Mouse (Mus musculus) midbrain, embryonic 11.5 days (tissue): Measurements from ENCODE around the gene Nr1h5. TPM values are rescaled to one million over a fixed set of nuclear protein-coding genes. Genes with fewer than 3 reads are reported as not detected.

Experiments
- ATAC-seq: fragments of 200-750 bp; cut with Nextera tagmentation; 2 replicates; pipeline ENCODE4 v1.8.0; 2017; ENCODE audit warnings: moderate TSS enrichment, moderate library complexity; ENCODE audit not compliant: low FRiP score
- DNase-seq: peaks from one replicate; pipeline ENCODE4 v3.0.0; 2015; ENCODE audit warnings: low spot score; ENCODE audit errors: missing footprints
- H3K27ac ChIP-seq: fragments of 300-500 bp; sonication (generic); 2 replicates; pipeline ENCODE4 v1.5.1; 2014; ENCODE audit warnings: low read depth, low read length
- H3K27me3 ChIP-seq: fragments of 300-500 bp; sonication (generic); 2 replicates; pipeline ENCODE4 v1.6.1; 2014; ENCODE audit warnings: mild to moderate bottlenecking, low read length, moderate library complexity, mixed read lengths; ENCODE audit not compliant: control insufficient read depth, insufficient read depth
- H3K36me3 ChIP-seq: fragments of 300-500 bp; sonication (generic); 2 replicates; pipeline ENCODE4 v1.6.1; 2014; ENCODE audit warnings: mild to moderate bottlenecking, low read length, moderate library complexity, mixed read lengths; ENCODE audit not compliant: control insufficient read depth, insufficient read depth
- H3K4me1 ChIP-seq: fragments of 300-500 bp; sonication (generic); 2 replicates; pipeline ENCODE4 v1.6.1; 2014; ENCODE audit warnings: low read length; ENCODE audit not compliant: control insufficient read depth, insufficient read depth
- H3K4me2 ChIP-seq: fragments of 300-500 bp; sonication (generic); 2 replicates; pipeline ENCODE4 v1.6.1; 2014; ENCODE audit warnings: mild to moderate bottlenecking, moderate library complexity
- H3K4me3 ChIP-seq: fragments of 300-500 bp; sonication (generic); 2 replicates; pipeline ENCODE4 v1.5.1; 2014; ENCODE audit warnings: low read depth, low read length
- H3K9ac ChIP-seq: fragments of 300-500 bp; sonication (generic); 2 replicates; pipeline ENCODE4 v1.6.1; 2014; ENCODE audit warnings: low read length
- H3K9me3 ChIP-seq: fragments of 300-500 bp; sonication (generic); 2 replicates; pipeline ENCODE4 v1.6.1; 2016; ENCODE audit warnings: low read length; ENCODE audit not compliant: control insufficient read depth
- WGBS: fragments of 180-500 bp; shearing (Covaris S2); extraction: QIAGEN DNeasy Blood & Tissue Kit; methylation state at CpG from one replicate; pipeline ENCODE4 v1.1.7; 2014; 5-methylcytosine and 5-hydroxymethylcytosine counted together
- polyA plus RNA-seq: library from polyadenylated mRNA; unstranded; fragments of >200 nt; fragmentation: Nextera tagmentation; extraction: Ambion mirVana; gene quantifications from 2 replicates; pipeline ENCODE4 v1.2.1, GENCODE M21; 2014

The Nr1h5 gene
- polyA plus RNA-seq, 1 experiment from 2014 or later, result 0.04 TPM

- no peak overlapping the region for H3K27ac ChIP-seq
- peaks cover 5% of the 10 kb centered on the region; the same call in 1 of the 2 replicates for H3K9me3 ChIP-seq
- ATAC-seq (no peak), DNase-seq (no peak)
- no peaks in the 10 kb centered on the region for H3K4me1 ChIP-seq
- no peak overlapping the region for H3K4me3 ChIP-seq
- 93% methylated on average over 1 of the region's 1 CpGs for WGBS
- no peaks in the 10 kb centered on the region for H3K27me3 ChIP-seq
- H3K9ac ChIP-seq, result no peak overlapping the region
- H3K4me2 ChIP-seq, result no peak overlapping the region
- no peaks in the 10 kb centered on the region for H3K36me3 ChIP-seq
Measured at GRCm38 (mm10) chr3:102938100-102938499, 25.8 kb downstream of the Nr1h5 start.

- Histone ChIP-seq H3K4me2 (no peak within 1 kb of the TSS), H3K27me3 (no peaks in the 10 kb centered on the region), H3K4me1 (no peaks in the 10 kb centered on the region), H3K27ac (no peak within 1 kb of the TSS), H3K9ac (no peak within 1 kb of the TSS), H3K36me3 (no peaks in the 10 kb centered on the region), H3K9me3 (peaks cover 5% of the 10 kb centered on the region; the same call in 1 of the 2 replicates), H3K4me3 (no peak within 1 kb of the TSS)
- ATAC-seq, result no peak
- no peak for DNase-seq
- WGBS, result 93% methylated on average over 78 of the region's 78 CpGs
Measured at GRCm38 (mm10) chr3:102935451-102936354, 28.2 kb downstream of the Nr1h5 start, which contains the start of gene Sycp1. TSS of gene Sycp1 (minus strand) at chr3:102936100.

- 100% methylated on average over 1 of the region's 1 CpGs for WGBS
- H3K4me2 ChIP-seq, result no peak overlapping the region
Measured at GRCm38 (mm10) chr3:102899136-102899535, 64.8 kb downstream of the Nr1h5 start.

More at GRCm38 (mm10) chr3:102899136-102899535, 64.8 kb downstream of the Nr1h5 start:
- Histone ChIP-seq H3K4me1 (no peaks in the 10 kb centered on the region), H3K9me3 (no peaks in the 10 kb centered on the region), H3K27ac (no peak overlapping the region), H3K36me3 (no peaks in the 10 kb centered on the region), H3K4me3 (no peak overlapping the region), H3K9ac (no peak overlapping the region), H3K27me3 (no peaks in the 10 kb centered on the region)
- ATAC-seq (no peak), DNase-seq (no peak)

Other genes starting within 250 kb of the Nr1h5 start
- gene Tspan2, start 229.6 kb downstream of the Nr1h5 start, polyA plus RNA-seq, result 10.2 and 10.4 TPM in 2 replicates
- 0.03 and 0.20 TPM in 2 replicates for gene Tshb, start 181.4 kb downstream of the Nr1h5 start, polyA plus RNA-seq
- not detected in 2 replicates for gene Sycp1, start 28.0 kb downstream of the Nr1h5 start, polyA plus RNA-seq
- 108 and 116 TPM in 2 replicates for gene Sike1, start 31.6 kb upstream of the Nr1h5 start, polyA plus RNA-seq
- 522 and 609 TPM in 2 replicates for gene Csde1, start 56.3 kb upstream of the Nr1h5 start, polyA plus RNA-seq
- gene Nras, start 94.2 kb upstream of the Nr1h5 start, polyA plus RNA-seq, result 159 and 167 TPM in 2 replicates
- 0.19 TPM in 1 of 2 replicates, not detected in the other for gene Ampd1, start 109.9 kb upstream of the Nr1h5 start, polyA plus RNA-seq
- gene Dennd2c, start 138.5 kb upstream of the Nr1h5 start, polyA plus RNA-seq, result 1.4 and 2.4 TPM in 2 replicates
- 250 and 276 TPM in 2 replicates for gene Bcas2, start 207.5 kb upstream of the Nr1h5 start, polyA plus RNA-seq